Mouse (Mus musculus) kidney, postnatal 14 days (tissue): ENCODE data around the gene Fndc3c1.
"Not testable (repeated sequence)": the region's sequence is repeated elsewhere in the genome, so short reads cannot be mapped to it uniquely, and the experiment has no call there.

Experiments used
- DNase-seq: peaks from one replicate; pipeline ENCODE4 v3.0.0; 2022; ENCODE audit warnings: mixed read lengths

Gene Fndc3c1

GRCm38 (mm10) chrX:106485101-106485651, at the start of gene Fndc3c1:
Gene Fndc3c1, minus strand, starts transcription at chrX:106485401.
- peak; percentile 17 for DNase-seq

- DNase-seq, result no peak
Measured at GRCm38 (mm10) chrX:106486451-106486850, 1.2 kb upstream of the Fndc3c1 start.

DNA sequence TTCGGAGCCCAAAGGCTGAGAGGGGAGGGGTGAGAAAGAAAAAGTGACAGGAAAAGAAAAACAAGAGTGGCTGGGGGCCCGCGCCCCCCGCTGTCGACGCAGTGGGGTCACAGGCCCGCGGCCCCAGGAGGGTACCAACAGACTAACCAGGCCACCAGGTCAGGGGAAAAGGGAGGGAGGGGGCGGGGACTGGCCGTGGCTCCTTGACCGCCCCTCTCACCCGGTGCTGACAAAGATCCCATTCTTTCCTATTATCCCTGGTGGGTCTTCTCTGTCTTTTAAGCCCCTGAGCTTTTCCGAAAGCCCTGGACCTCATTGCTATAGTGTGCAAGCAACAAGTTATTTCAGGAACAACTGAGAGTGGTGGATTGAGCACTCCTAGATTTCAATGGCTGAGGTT, 470 bp upstream of the Fndc3c1 start:
- DNase-seq, result no peak

- not testable (repeated sequence) for DNase-seq
Measured at GRCm38 (mm10) chrX:106479891-106480290, 5.3 kb downstream of the Fndc3c1 start.

GRCm38 (mm10) chrX:106385304-106385703, 99.9 kb downstream of the Fndc3c1 start:
- no peak for DNase-seq

- DNase-seq, result no peak
Measured at GRCm38 (mm10) chrX:106380608-106381007, 104.6 kb downstream of the Fndc3c1 start.
